Mouse (Mus musculus) hindbrain, embryonic 10.5 days (tissue): ENCODE data around the gene Plekhg1. TPM values are rescaled to one million over a fixed set of nuclear protein-coding genes. Genes with fewer than 3 reads are reported as not detected.

Experiments used
- DNase-seq: peaks from one replicate; pipeline ENCODE4 v3.0.0-alpha.2; 2017; ENCODE audit warnings: low spot score
- H3K27ac ChIP-seq: fragments of 300-500 bp; sonication (generic); 2 replicates; pipeline ENCODE4 v1.5.1; 2016; ENCODE audit warnings: mild to moderate bottlenecking, moderate library complexity
- H3K27me3 ChIP-seq: fragments of 300-500 bp; sonication (generic); 2 replicates; pipeline ENCODE4 v1.6.1; 2016; ENCODE audit warnings: mild to moderate bottlenecking; ENCODE audit not compliant: poor library complexity, insufficient read depth, severe bottlenecking
- H3K36me3 ChIP-seq: fragments of 300-500 bp; sonication (generic); 2 replicates; pipeline ENCODE4 v1.6.1; 2016; ENCODE audit warnings: mild to moderate bottlenecking, moderate library complexity
- H3K4me1 ChIP-seq: fragments of 300-500 bp; sonication (generic); replicated peaks from 2 replicates; pipeline ENCODE4 v1.6.1; 2016; ENCODE audit warnings: mild to moderate bottlenecking
- H3K4me3 ChIP-seq: fragments of 300-500 bp; sonication (generic); 2 replicates; pipeline ENCODE4 v1.5.1; 2016; ENCODE audit warnings: mild to moderate bottlenecking, moderate library complexity
- H3K9me3 ChIP-seq: fragments of 300-500 bp; sonication (generic); 2 replicates; pipeline ENCODE4 v1.6.1; 2016; ENCODE audit warnings: mild to moderate bottlenecking, moderate library complexity
- whole genome bisulfite sequencing: fragments of 180-500 bp; shearing (Covaris S2); methylation state at CpG from one replicate; pipeline ENCODE4 v1.1.7; 2016; 5-methylcytosine and 5-hydroxymethylcytosine counted together
- polyA plus RNA-seq: library from polyadenylated mRNA; unstranded; fragments of >200 nt; fragmentation: Nextera tagmentation; extraction: Ambion mirVana; gene quantifications from 2 replicates; pipeline ENCODE4 v1.2.1, GENCODE M21; 2016

Plekhg1 gene
- polyA plus RNA-seq, 1 experiment from 2014 or later, result 10.9 TPM

DNA sequence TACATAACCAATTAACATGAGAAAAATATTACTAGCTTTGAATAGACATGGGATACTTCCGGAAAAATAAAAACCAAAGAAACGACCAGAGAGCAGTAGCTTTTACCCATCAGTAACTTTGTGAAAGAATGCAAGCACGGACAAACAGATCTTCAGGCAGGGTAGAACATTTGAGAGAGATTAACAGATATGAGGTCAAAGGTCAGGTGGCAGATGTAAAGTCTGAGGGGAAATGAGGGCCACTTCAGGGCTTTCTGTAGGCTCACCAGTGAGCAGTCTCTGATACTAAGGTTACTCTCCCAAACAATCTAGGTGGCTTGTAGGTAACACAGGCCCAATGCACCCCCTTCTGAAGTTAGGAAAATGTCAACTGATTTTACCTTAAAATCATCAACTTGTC, 228.9 kb downstream of the Plekhg1 start:
- 70% methylated on average over 3 of the region's 3 CpGs for WGBS
- Histone ChIP-seq H3K4me3 (no peak overlapping the region), H3K27ac (no peak overlapping the region), H3K9me3 (no peaks in the 10 kb centered on the region), H3K27me3 (no peaks in the 10 kb centered on the region), H3K36me3 (peaks cover 25% of the 10 kb centered on the region), H3K4me1 (peaks cover 18% of the 10 kb centered on the region)
- no peak for DNase-seq

DNA sequence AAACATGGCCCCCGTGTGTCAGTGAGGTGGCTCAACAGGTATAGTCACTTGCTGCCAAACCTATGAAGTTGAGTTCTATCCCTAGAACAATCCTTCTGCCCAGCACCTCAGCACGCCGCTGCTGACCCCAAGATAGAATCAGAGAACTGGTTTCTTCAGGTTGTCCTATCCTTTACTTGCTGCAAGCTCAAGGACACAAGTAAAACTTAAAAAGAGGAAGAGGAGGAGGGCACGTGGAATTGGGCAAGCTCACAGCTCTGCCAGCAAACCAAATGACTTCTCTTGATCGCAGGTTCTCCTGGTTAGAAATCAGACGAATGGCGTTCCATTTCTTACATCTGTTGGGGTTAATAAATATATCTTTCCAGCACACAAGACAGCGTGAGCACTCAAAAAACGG, 232.1 kb downstream of the Plekhg1 start:
- Histone ChIP-seq H3K27me3 (no peaks in the 10 kb centered on the region), H3K4me1 (peaks cover 29% of the 10 kb centered on the region), H3K27ac (no peak overlapping the region; the same call in 1 of the 2 replicates), H3K9me3 (no peaks in the 10 kb centered on the region), H3K4me3 (peak overlapping the region; percentile 76), H3K36me3 (no peaks in the 10 kb centered on the region)
- no peak for DNase-seq
- WGBS, result 91% methylated on average over 9 of the region's 9 CpGs

DNA sequence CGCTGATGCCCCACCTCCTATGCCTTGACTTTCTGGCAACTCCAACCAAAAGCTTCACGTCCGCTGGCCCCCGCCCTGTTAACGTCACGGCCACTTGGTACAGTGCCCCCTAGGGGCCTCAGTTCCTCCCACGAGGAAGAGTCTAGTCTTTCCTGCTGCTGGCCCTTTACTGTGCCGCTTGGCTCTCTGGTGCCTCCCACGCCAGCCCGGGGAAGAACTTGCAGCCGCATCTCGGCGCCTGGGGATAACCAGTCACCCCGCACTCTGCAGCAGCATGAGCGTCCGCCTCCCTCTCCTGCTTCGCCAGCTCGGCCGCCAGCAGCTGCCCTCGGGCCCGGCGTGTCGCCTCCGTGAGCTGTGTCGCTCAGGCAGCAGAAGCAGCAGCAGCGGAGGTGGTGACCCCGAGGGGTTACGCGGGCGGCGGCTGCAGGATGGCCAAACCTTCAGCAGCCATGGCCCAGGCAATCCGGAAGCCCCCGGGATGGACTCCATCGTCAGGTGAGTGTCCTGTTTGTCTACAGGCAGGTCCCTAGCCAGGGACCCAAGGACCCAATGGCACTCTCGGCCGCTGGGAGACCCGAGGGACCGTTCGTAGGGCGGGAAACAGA, 232.9 kb downstream of the Plekhg1 start, which contains the start of gene Mthfd1l:
TSS of gene Mthfd1l (plus strand) at position 138 of the 608 bp plus-strand sequence.
- H3K4me3 ChIP-seq, result peak within 1 kb of the TSS; percentile 76
- H3K4me1 ChIP-seq, result peaks cover 29% of the 10 kb centered on the region
- H3K36me3 ChIP-seq, result no peaks in the 10 kb centered on the region
- H3K9me3 ChIP-seq, result no peaks in the 10 kb centered on the region
- under 1% methylated on average over 40 of the region's 40 CpGs for WGBS
- DNase-seq, result peak; percentile 88
- no peaks in the 10 kb centered on the region for H3K27me3 ChIP-seq
- H3K27ac ChIP-seq, result peak within 1 kb of the TSS; percentile 96

DNA sequence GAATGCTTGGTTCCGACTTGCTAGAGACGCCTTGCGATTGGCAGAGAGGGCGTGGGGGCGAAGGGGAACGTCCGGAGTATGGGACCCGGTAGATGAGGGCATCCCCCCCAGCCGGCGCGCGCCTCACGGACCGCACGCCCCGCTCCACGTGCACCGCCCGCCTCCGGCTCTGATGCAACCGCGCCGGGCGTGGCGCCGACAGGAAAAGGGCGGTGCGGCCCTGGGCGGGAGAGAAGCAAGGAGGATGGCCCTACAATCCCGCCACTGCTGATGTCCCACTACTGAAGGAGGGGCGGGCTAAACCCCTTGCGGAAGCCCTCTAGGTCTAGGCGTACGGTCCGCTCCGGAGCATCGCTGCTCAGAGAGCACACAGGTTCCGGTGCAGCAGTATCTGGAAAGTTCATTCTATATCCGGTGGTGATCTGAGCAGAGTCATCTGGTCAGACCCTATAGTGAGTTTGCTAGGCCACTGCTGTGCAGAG, 233.5 kb downstream of the Plekhg1 start:
- Histone ChIP-seq H3K36me3 (peaks cover 5% of the 10 kb centered on the region), H3K9me3 (no peaks in the 10 kb centered on the region), H3K27me3 (no peaks in the 10 kb centered on the region), H3K4me3 (peak overlapping the region; percentile 76), H3K27ac (peak overlapping the region; percentile 96), H3K4me1 (peaks cover 29% of the 10 kb centered on the region)
- WGBS, result under 1% methylated on average over 39 of the region's 39 CpGs
- peak; percentile 86 for DNase-seq

DNA sequence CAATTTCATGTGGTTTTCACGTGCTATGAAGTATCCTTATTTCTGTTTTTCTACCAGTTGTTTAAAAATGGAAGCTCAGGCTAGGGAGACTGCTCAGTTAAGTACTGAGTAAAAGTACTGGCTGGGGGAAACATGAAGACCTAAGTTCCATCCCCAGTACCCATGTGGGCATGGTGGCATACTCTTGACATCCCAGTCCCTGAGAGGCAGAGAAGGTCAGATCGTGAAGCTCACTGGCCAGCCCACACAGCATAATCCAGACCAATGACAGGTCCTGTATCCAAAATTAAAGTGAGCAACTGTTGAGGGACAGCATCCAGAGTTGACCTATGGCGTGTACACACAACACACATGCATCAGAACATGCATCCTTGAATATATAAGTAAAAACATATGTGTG, 234.2 kb downstream of the Plekhg1 start:
- no peak for DNase-seq
- H3K4me1 ChIP-seq, result peaks cover 29% of the 10 kb centered on the region
- H3K27me3 ChIP-seq, result no peaks in the 10 kb centered on the region
- H3K36me3 ChIP-seq, result peaks cover 12% of the 10 kb centered on the region
- peak overlapping the region; percentile 76 for H3K4me3 ChIP-seq
- 75% methylated on average over 3 of the region's 3 CpGs for WGBS
- peaks cover under 1% of the 10 kb centered on the region; the same call in 1 of the 2 replicates for H3K9me3 ChIP-seq
- H3K27ac ChIP-seq, result 0 out of 2 replicates have a peak overlapping the region, but pooled peaks have one; percentile 96

DNA sequence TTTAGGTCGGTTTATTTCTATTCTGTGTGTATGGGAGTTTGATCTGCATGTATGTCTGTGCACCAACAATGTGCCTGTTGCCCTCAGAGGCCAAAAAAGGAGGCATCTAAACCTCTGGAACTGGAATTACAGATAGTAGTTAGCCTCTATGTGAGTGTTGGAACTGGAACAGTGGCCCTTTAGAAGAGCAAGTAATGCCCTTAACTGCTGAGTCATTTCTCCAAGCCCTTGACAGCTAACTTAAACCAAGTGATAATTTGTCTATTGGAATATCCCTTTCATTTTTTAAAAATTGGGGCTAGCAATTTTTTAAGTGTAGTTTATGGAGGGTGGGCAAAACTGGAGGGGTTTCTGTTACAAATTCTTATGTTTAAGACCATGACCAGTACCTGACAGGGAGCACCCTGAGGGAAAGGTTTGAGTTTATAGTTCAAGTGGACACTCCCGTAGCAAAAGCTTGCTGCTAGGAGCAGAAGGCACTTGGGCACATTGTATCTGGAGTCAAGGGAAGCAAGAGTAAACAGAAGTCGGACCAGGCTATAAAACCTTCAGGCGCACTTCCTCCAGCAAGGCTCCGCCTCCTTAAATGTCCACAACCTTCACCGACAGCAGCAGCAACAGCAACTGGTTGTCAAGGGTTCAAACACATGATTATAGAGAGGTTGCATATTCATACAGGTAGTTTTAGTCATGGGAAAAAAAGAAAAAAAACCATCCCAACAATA, 235.9 kb downstream of the Plekhg1 start:
- no peak overlapping the region for H3K27ac ChIP-seq
- H3K4me1 ChIP-seq, result peaks cover 29% of the 10 kb centered on the region
- peaks cover 29% of the 10 kb centered on the region for H3K36me3 ChIP-seq
- 86% methylated on average over 6 of the region's 6 CpGs for WGBS
- DNase-seq, result no peak
- H3K4me3 ChIP-seq, result no peak overlapping the region
- no peaks in the 10 kb centered on the region for H3K27me3 ChIP-seq
- peaks cover 4% of the 10 kb centered on the region; the same call in 1 of the 2 replicates for H3K9me3 ChIP-seq

DNA sequence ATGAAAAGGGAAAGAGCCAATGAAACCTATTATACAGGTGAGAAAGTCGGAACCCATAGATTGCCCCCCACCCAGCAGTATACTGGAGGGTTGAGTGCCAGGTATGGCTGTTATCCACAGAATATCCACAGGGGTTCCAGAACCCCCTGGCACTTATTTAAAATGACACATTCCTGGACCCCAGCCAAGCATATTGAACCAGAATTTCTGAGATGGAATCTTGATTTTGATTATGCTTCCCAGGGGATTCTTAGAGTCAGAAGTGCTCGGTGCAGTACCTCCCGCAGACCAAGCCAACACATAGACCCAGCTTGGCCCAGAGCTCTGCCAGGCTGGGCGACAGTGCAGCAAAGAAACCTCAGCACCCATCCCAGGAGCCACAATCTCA, 236.5 kb downstream of the Plekhg1 start:
- 94% methylated on average over 4 of the region's 4 CpGs for WGBS
- H3K36me3 ChIP-seq, result peaks cover 34% of the 10 kb centered on the region
- no peak overlapping the region for H3K27ac ChIP-seq
- H3K27me3 ChIP-seq, result no peaks in the 10 kb centered on the region
- peaks cover 29% of the 10 kb centered on the region for H3K4me1 ChIP-seq
- no peak for DNase-seq
- H3K4me3 ChIP-seq, result no peak overlapping the region
- peaks cover 4% of the 10 kb centered on the region; the same call in 1 of the 2 replicates for H3K9me3 ChIP-seq

DNA sequence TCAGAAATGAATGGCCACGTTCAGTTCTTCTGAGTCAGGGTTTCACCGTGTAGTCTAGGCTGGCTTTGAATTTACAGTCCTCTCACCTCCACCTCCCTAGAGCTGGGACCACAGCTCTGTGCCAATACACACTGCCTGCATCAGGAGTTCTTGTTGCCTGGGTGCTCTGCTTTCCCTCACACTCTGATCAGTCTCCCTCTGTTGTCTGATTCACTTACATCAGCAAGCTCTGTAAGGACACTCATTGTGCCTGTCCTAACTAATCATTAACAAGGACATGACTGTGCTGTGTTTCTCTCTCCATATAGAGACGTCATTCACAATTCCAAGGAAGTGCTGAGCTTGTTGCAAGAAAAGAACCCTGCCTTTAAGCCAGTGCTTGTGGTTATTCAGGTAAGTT, 238.2 kb downstream of the Plekhg1 start:
- Histone ChIP-seq H3K4me1 (peaks cover 18% of the 10 kb centered on the region), H3K4me3 (no peak overlapping the region), H3K27ac (no peak overlapping the region), H3K9me3 (peaks cover 4% of the 10 kb centered on the region; the same call in 1 of the 2 replicates), H3K36me3 (peaks cover 45% of the 10 kb centered on the region), H3K27me3 (no peaks in the 10 kb centered on the region)
- WGBS, result 80% methylated on average over 3 of the region's 3 CpGs
- DNase-seq, result no peak

DNA sequence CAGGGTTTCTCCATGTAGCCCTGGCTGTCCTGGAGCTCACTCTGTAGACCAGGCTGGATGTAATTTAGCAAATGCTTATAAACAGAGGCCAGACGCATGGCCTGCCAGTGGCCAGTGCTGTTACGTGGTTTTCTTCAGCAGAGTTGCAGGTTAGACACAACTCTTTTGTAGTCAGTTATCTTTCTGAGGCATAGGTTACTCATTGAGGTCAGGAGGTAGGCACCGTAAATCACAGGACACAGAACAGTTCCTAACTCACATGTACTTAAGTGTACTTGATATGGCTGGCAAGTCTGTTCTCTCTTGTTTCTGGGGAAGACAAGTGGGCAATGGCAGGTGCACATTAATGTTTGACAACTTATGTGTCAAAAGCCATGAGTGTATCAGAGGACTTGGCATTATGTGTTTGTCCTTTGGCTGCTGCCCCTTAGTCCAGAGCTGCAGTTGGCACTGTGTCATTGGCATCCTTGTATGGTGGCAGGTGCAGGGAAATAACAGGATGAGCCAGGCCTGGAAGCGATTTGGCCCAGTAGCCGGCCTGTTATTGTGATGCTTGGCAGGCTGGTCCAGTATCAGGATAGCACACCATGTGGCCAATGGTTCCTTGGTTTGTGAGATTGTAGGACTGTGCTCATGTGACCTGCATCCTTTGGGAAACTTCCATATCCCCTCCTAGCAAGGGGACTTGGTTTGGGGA, 238.8 kb downstream of the Plekhg1 start:
- peaks cover 12% of the 10 kb centered on the region for H3K4me1 ChIP-seq
- peaks cover 49% of the 10 kb centered on the region for H3K36me3 ChIP-seq
- no peak for DNase-seq
- peaks cover 4% of the 10 kb centered on the region; the same call in 1 of the 2 replicates for H3K9me3 ChIP-seq
- no peak overlapping the region for H3K27ac ChIP-seq
- no peak overlapping the region for H3K4me3 ChIP-seq
- H3K27me3 ChIP-seq, result no peaks in the 10 kb centered on the region
- 97% methylated on average over 5 of the region's 5 CpGs for WGBS

DNA sequence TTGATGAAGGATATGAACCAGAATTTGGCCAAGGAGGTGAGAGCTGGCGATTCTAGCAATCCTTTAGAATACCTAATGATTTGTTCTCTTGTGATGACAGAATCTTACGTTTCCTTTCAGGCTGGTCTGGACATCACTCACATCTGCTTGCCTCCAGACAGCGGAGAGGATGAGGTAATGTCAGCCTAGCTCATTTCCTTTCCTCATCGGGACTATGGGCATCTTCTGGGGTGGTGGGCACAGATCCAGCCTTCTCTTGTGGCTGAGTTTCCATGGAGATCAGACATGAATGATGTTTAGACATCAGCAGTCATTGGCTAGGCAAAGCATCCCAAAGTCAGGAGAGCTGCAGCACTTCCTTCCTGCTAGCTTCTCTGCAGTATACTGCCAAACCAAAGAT, 240.1 kb downstream of the Plekhg1 start:
- no peak for DNase-seq
- Histone ChIP-seq H3K9me3 (peaks cover 4% of the 10 kb centered on the region; the same call in 1 of the 2 replicates), H3K27me3 (no peaks in the 10 kb centered on the region), H3K27ac (no peak overlapping the region), H3K4me3 (no peak overlapping the region), H3K4me1 (no peaks in the 10 kb centered on the region), H3K36me3 (peaks cover 60% of the 10 kb centered on the region)
- WGBS, result 94% methylated on average over 4 of the region's 4 CpGs

DNA sequence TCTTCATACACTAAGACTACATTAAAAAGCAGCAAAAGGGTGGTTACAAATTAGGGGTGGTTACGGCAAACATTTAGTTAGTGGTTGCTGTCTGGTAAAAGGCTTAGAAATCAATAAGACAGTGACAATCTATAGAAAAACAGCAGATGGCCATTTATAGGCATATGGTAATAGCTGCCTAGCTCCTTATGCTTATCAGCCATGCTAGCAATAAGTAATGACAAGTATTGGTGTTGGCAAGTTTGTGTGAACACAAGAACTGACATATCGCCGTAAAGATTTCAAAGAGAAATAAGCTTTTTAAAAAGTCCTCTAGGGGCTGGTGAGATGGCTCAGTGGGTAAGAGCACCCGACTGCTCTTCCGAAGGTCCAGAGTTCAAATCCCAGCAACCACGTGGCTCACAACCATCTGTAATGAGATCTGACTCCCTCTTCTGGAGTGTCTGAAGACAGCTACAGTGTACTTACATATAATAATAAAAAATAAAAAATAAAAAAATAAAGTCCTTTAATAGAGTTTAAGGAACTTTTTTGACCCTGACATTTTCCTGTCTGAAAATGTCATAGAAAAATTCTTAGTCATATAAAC, 250.2 kb downstream of the Plekhg1 start:
- H3K27ac ChIP-seq, result no peak overlapping the region
- H3K36me3 ChIP-seq, result peaks cover 61% of the 10 kb centered on the region
- no peaks in the 10 kb centered on the region for H3K4me1 ChIP-seq
- H3K9me3 ChIP-seq, result no peaks in the 10 kb centered on the region
- 94% methylated on average over 6 of the region's 6 CpGs for WGBS
- H3K4me3 ChIP-seq, result no peak overlapping the region
- no peaks in the 10 kb centered on the region for H3K27me3 ChIP-seq
- DNase-seq, result no peak

DNA sequence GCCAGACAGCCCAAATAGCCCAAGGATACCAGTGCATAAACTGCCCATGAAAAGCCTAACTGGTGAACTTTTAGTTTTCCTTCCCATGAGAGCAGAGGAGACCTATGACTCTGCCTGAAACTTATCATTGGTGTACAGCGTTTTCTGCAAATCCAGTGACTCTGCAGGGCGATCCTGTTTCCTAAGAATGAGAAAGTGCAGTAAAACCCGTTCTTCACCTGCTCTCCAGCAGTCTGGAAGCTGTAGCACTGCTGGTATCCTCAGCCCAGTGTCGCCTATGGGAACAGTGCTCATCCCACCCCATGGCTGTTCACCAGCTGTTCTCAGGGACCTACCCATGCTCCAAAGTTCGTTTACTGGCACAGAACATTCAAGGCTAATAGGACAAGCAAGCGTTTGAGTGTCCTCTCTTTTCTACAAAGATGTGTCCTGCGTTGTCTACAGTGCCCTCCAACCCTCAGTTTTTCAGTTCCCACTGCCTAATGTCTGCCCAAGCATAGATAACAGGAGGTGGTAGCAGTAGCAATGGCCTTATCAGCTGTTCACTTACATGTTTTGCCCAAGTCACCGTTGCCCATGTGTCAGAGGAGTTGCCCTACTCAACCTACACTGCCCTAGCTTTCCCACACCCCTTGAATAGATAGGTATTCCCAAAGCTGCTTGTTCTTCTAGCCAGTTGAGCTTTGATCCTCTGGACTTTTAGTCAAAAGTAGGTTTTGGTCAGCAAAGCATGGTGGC, 253.4 kb downstream of the Plekhg1 start:
- H3K9me3 ChIP-seq, result no peaks in the 10 kb centered on the region
- no peak overlapping the region for H3K4me3 ChIP-seq
- WGBS, result 91% methylated on average over 8 of the region's 8 CpGs
- no peaks in the 10 kb centered on the region for H3K27me3 ChIP-seq
- no peak overlapping the region for H3K27ac ChIP-seq
- peaks cover 62% of the 10 kb centered on the region for H3K36me3 ChIP-seq
- no peaks in the 10 kb centered on the region for H3K4me1 ChIP-seq
- no peak for DNase-seq
